Mouse (Mus musculus) heart, adult 9 months (tissue): ENCODE measurements around the gene Tnrc18.

ENCODE experiments used
- DNase-seq, 2 experiments: peaks; one replicate each; pipeline ENCODE4 v3.0.0; 2022; ENCODE audit warnings: low spot score in 2 of 2

Tnrc18 gene

GRCm38 (mm10) chr5:142776080-142776479, 41.4 kb downstream of the Tnrc18 start:
- DNase-seq: no peak

GRCm38 (mm10) chr5:142774771-142775170, 42.7 kb downstream of the Tnrc18 start:
- no peak for DNase-seq

GRCm38 (mm10) chr5:142771964-142772363, 45.5 kb downstream of the Tnrc18 start:
- no peak for DNase-seq

- DNase-seq: no peak
Observed at GRCm38 (mm10) chr5:142771034-142771433, 46.4 kb downstream of the Tnrc18 start.

- no peak for DNase-seq
Observed at GRCm38 (mm10) chr5:142769641-142770040, 47.8 kb downstream of the Tnrc18 start.

- no peak for DNase-seq
Observed at GRCm38 (mm10) chr5:142768352-142769267, 48.9 kb downstream of the Tnrc18 start.

- DNase-seq: peak; percentile 66 to 81
Observed at GRCm38 (mm10) chr5:142767937-142768336, 49.5 kb downstream of the Tnrc18 start.

GRCm38 (mm10) chr5:142766708-142767107, 50.8 kb downstream of the Tnrc18 start:
- DNase-seq: no peak

- DNase-seq: no peak
Observed at GRCm38 (mm10) chr5:142764889-142765288, 52.6 kb downstream of the Tnrc18 start.

- DNase-seq: no peak
Observed at GRCm38 (mm10) chr5:142764306-142764705, 53.2 kb downstream of the Tnrc18 start.

- no peak for DNase-seq
Observed at GRCm38 (mm10) chr5:142762082-142762807, 55.2 kb downstream of the Tnrc18 start.

GRCm38 (mm10) chr5:142761326-142761983, 56.0 kb downstream of the Tnrc18 start:
- no peak for DNase-seq

GRCm38 (mm10) chr5:142759786-142760185, 57.7 kb downstream of the Tnrc18 start:
- no peak for DNase-seq

- no peak for DNase-seq
Observed at GRCm38 (mm10) chr5:142752241-142752640, 65.2 kb downstream of the Tnrc18 start.

- DNase-seq: no peak
Observed at GRCm38 (mm10) chr5:142750173-142750572, 67.3 kb downstream of the Tnrc18 start.

GRCm38 (mm10) chr5:142747026-142747629, 70.3 kb downstream of the Tnrc18 start:
- DNase-seq: no peak

- no peak for DNase-seq
Observed at GRCm38 (mm10) chr5:142739941-142740340, 77.5 kb downstream of the Tnrc18 start.

GRCm38 (mm10) chr5:142731916-142732315, 85.5 kb downstream of the Tnrc18 start:
- no peak for DNase-seq

GRCm38 (mm10) chr5:142730295-142730694, 87.2 kb downstream of the Tnrc18 start:
- no peak for DNase-seq

GRCm38 (mm10) chr5:142728301-142728700, 89.2 kb downstream of the Tnrc18 start:
- DNase-seq: no peak

GRCm38 (mm10) chr5:142726748-142727147, 90.7 kb downstream of the Tnrc18 start:
- no peak for DNase-seq

- no peak for DNase-seq
Observed at GRCm38 (mm10) chr5:142724265-142724664, 93.2 kb downstream of the Tnrc18 start.
